Mouse (Mus musculus) spleen, adult 2 months (tissue): ENCODE data around the gene Aff3.

ENCODE experiments used
- CTCF ChIP-seq: fragments of 200-500 bp; IDR thresholded peaks from 2 replicates; pipeline ENCODE4 v1.5.1; 2011; ENCODE audit warnings: mild to moderate bottlenecking, inconsistent platforms; ENCODE audit not compliant: insufficient read depth, insufficient read length, insufficient replicate concordance; ENCODE audit errors: extremely low read depth
- POLR2A ChIP-seq: fragments of 200-500 bp; IDR thresholded peaks from 2 replicates; pipeline ENCODE4 v1.6.1; 2011; ENCODE audit warnings: low read depth, low read length, inconsistent platforms

DNA sequence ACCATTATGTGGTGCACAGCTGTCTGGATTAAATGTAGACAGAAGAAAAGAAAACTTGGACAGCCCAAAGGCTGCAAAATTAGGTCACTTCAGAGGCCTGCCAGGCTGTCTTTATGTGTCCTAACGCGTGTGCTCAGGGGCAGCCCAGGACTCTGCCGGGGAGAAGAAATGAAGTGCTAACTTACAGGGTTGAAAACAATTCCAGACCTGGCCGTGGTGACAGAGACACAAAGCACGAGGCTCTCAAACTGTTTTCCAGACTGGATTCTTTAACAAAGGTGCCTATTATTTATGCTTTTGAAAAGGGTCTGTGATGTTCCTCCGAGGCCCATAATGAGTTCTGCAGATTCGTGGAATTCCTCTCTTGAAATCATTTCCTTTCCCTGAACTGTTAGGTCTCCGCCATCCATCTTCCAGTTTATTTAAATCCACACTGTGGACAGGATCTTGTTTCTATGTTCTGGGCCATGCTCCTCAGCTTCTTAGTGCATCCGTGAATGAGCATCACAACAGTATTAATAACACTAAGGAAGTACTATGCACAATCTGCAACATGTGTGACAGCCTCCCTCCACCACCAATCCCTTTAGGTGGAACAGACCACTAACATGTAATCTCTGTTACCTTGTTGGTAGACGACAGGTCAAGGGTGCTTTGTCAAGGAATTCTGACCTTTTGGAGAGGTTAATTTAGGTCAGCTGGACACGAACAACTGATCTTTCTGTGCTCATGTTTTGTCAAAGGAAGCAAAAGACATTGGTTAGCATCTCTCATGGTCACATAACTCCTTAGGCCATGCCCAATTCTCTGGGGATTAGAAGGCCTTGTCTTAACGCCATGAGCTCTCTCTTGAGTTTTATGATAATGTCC lies 228.0 kb downstream of the Aff3 start:
- TF ChIP-seq CTCF, result no peak
- TF ChIP-seq POLR2A, result no peak
